Mouse (Mus musculus) megakaryocyte-erythroid progenitor cell, adult 5-6 weeks (primary cell): Measurements from ENCODE around the gene Boc. TPM values are rescaled to one million over a fixed set of nuclear protein-coding genes. Genes with fewer than 3 reads are reported as not detected.
"Not testable (repeated sequence)": the region's sequence is repeated elsewhere in the genome, so short reads cannot be mapped to it uniquely, and the experiment has no call there.

ENCODE experiments used
- ATAC-seq: replicated peaks from 2 replicates; pipeline ENCODE4 v1.8.0; 2016; ENCODE audit warnings: mild to moderate bottlenecking, inconsistent platforms; ENCODE audit not compliant: severe bottlenecking, poor library complexity, low FRiP score, low TSS enrichment
- total RNA-seq, 2 experiments: library from RNA; stranded (forward) in 1 of 2; stranded (reverse) in 1 of 2; fragments of 200-1000, 215-1000 nt in 1 of 2; fragments of >200 nt in 1 of 2; fragmentation: Nextera tagmentation in 1 of 2; gene quantifications; 2 replicates each; pipeline ENCODE4 v1.2.3; 2014 to 2017

Gene Boc
- total RNA-seq, 2 experiments from 2014 or later = not detected

DNA sequence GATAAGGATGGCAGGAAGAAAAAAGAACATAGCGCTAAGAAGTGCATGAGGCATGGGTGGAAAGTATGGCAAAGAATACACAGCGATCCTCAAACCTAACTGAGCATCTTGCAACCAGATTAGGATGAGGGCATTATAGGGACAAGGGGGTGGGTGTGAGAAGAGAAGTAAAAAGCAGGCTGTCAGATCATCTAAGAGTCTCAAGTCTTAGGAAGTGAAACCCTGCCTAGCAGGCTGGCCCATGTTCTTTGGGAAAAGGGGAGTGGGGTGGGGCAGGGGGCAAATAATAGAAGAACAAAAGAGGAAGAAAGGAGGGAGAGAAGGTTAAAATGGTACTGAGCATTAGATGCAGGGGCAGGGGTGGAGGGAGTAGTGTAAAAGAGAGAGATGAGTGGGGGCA, 99.9 kb downstream of the Boc start:
- ATAC-seq = no peak

DNA sequence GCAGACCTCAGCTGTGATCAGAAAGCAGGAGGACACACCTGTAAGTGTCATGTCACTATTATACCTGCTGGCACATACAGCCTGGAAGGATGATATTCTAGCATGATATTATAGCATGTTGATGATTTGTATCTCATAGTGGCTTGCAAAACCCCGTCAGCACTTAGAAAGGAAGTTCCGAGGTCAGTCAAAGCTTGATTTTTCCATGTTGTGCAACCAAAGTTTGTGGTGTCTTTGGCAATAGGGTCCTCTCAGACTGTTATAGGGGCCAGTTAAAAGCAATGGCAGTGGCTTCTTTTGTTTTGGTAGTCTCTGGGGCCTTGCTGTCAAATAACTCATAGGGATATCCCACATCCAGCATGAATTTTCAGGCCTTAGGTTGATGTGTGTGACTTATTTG, 100.8 kb downstream of the Boc start:
- ATAC-seq = no peak

DNA sequence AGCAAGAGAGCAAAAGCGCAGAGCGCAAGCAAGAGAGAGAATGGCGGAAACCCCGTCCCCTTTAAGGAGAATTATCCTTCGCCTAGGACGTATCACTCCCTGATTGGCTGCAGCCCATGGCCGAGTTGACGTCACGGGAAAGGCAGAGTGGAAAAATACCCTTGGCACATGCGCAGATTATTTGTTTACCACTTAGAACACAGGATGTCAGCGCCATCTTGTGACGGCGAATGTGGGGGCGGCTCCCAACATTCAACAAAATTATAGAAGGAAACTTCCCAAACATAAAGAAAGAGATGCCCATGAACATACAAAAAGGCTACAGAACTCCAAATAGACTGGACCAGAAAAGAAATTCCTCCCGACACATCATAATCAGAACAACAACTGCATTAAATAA, 116.8 kb downstream of the Boc start:
- not testable (repeated sequence) for ATAC-seq

DNA sequence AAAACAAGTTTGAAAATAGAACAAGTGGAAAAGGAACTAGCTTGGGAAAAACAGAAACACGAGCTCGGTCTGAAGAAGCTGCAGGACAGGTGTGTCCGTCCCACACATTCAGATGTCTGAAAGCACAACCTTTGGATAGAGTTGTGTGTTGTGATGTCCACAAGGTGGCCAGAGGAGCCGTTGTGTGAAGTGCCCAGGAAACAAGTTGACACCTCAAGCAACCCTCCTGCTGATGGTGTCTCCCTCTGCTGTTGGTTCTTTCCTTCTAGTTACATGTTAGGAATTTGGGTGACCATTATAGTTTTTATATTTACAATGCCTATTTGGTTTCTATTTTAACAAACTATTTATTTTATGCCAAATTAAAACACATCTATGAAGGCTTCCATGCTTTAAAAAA, 123.2 kb downstream of the Boc start:
- no peak for ATAC-seq

Other genes with a start within 250 kb of the Boc start
- 1.7 and 2.0 TPM in 2 replicates for gene Sidt1, start 225.7 kb downstream of the Boc start, total RNA-seq (2014; fragmentation: Nextera tagmentation)
- gene Sidt1, start 225.7 kb downstream of the Boc start, total RNA-seq (2017) = not detected in 2 replicates
- 20.4 and 27.5 TPM in 2 replicates for gene Spice1, start 211.8 kb downstream of the Boc start, total RNA-seq (2014; fragmentation: Nextera tagmentation)
- 26.9 and 27.0 TPM in 2 replicates for gene Spice1, start 211.8 kb downstream of the Boc start, total RNA-seq (2017)
- not detected in 2 replicates for gene Cfap44, start 164.1 kb downstream of the Boc start, total RNA-seq (2014; fragmentation: Nextera tagmentation)
- not detected in 2 replicates for gene Cfap44, start 164.1 kb downstream of the Boc start, total RNA-seq (2017)
- 13.4 and 16.9 TPM in 2 replicates for gene Nepro, start 165.4 kb upstream of the Boc start, total RNA-seq (2014; fragmentation: Nextera tagmentation)
- gene Nepro, start 165.4 kb upstream of the Boc start, total RNA-seq (2017) = 19.5 and 22.0 TPM in 2 replicates
- gene Gtpbp8, start 187.5 kb upstream of the Boc start, total RNA-seq (2014; fragmentation: Nextera tagmentation) = 4.7 and 15.2 TPM in 2 replicates
- gene Gtpbp8, start 187.5 kb upstream of the Boc start, total RNA-seq (2017) = 5.7 and 6.1 TPM in 2 replicates
- 2.2 and 4.4 TPM in 2 replicates for gene Cd200r1, start 206.8 kb upstream of the Boc start, total RNA-seq (2014; fragmentation: Nextera tagmentation)
- gene Cd200r1, start 206.8 kb upstream of the Boc start, total RNA-seq (2017) = 0.30 TPM in 1 of 2 replicates, not detected in the other